Mouse (Mus musculus) MEL (cell line): ENCODE data around the gene Gabarapl2.

ENCODE experiments used
- BHLHE40 ChIP-seq: IDR thresholded peaks from 2 replicates; pipeline ENCODE4 v1.6.1; 2012; ENCODE audit warnings: low read depth, mild to moderate bottlenecking, inconsistent platforms, low read length, improper control_type of control experiment, borderline replicate concordance
- CHD2 ChIP-seq: IDR thresholded peaks from 2 replicates; pipeline ENCODE4 v1.6.1; 2011; ENCODE audit warnings: low read length, improper control_type of control experiment
- CTCF ChIP-seq, 3 experiments: IDR thresholded peaks in 2 of 3; conservative IDR thresholded peaks in 1 of 3; 2 replicates each; pipeline ENCODE4 v1.5.1; 2011 to 2012; ENCODE audit warnings: low read length in 3 of 3, low read depth in 2 of 3, mild to moderate bottlenecking in 2 of 3, improper control_type of control experiment in 1 of 3, inconsistent platforms in 1 of 3, mixed read lengths in 1 of 3, moderate library complexity in 1 of 3; ENCODE audit not compliant: control insufficient read depth in 1 of 3, insufficient read depth in 1 of 3, poor library complexity in 1 of 3, severe bottlenecking in 1 of 3
- E2F4 ChIP-seq: IDR thresholded peaks from 2 replicates; pipeline ENCODE4 v1.6.1; 2011; ENCODE audit warnings: low read depth, low read length, improper control_type of control experiment, borderline replicate concordance
- EP300 ChIP-seq, 2 experiments: IDR thresholded peaks; 2 replicates each; pipeline ENCODE4 v1.6.1; 2011; ENCODE audit warnings: improper control_type of control experiment in 2 of 2, low read length in 2 of 2, low read depth in 1 of 2, mild to moderate bottlenecking in 1 of 2
- GABPA ChIP-seq: IDR thresholded peaks from 2 replicates; pipeline ENCODE4 v1.6.1; 2012; ENCODE audit warnings: low read depth, mild to moderate bottlenecking, inconsistent platforms, low read length, improper control_type of control experiment, moderate library complexity
- JUND ChIP-seq: IDR thresholded peaks from 2 replicates; pipeline ENCODE4 v1.6.1; 2011; ENCODE audit warnings: low read depth, mild to moderate bottlenecking, improper control_type of control experiment, low read length
- KAT2A ChIP-seq: conservative IDR thresholded peaks from 2 replicates; pipeline ENCODE4 v1.6.1; 2012; ENCODE audit warnings: low read depth, low read length, improper control_type of control experiment, inconsistent platforms
- MAX ChIP-seq: IDR thresholded peaks from 2 replicates; pipeline ENCODE4 v1.6.1; 2011; ENCODE audit warnings: low read length, improper control_type of control experiment
- MYC ChIP-seq: IDR thresholded peaks from 2 replicates; pipeline ENCODE4 v1.6.1; 2011; ENCODE audit warnings: low read depth, mild to moderate bottlenecking, low read length, improper control_type of control experiment, moderate library complexity
- POLR2A ChIP-seq, 2 experiments: IDR thresholded peaks; 2 replicates each; pipeline ENCODE4 v1.6.1; 2011 to 2012; ENCODE audit warnings: low read length in 2 of 2, mild to moderate bottlenecking in 2 of 2, control low read depth in 1 of 2, improper control_type of control experiment in 1 of 2, low read depth in 1 of 2, moderate library complexity in 1 of 2; ENCODE audit not compliant: control insufficient read depth in 1 of 2, insufficient read depth in 1 of 2, poor library complexity in 1 of 2
- POLR2AphosphoS2 ChIP-seq: IDR thresholded peaks from 2 replicates; pipeline ENCODE4 v1.6.1; 2011; ENCODE audit warnings: low read length, improper control_type of control experiment
- TCF12 ChIP-seq: IDR thresholded peaks from 2 replicates; pipeline ENCODE4 v1.6.1; 2014; ENCODE audit warnings: low read depth, mild to moderate bottlenecking, inconsistent platforms, low read length, improper control_type of control experiment, moderate library complexity
- ZC3H11A ChIP-seq: IDR thresholded peaks from 2 replicates; pipeline ENCODE4 v1.6.1; 2012; ENCODE audit warnings: low read depth, mild to moderate bottlenecking, inconsistent platforms, low read length, improper control_type of control experiment

GRCm38 (mm10) chr8:111951317-111951716 is 10.8 kb downstream of the Gabarapl2 start:
- TF ChIP-seq EP300 (IDR thresholded peaks at IDR 0.05; ENCODE audit: low read depth in 1 of 2, low read length in 2 of 2) (no peak), POLR2AphosphoS2 (no peak), CTCF (IDR thresholded peaks at IDR 0.05 in 2 of 3, conservative IDR thresholded peaks at IDR 0.05 in 1 of 3; ENCODE audit: control insufficient read depth in 1 of 3, insufficient read depth in 1 of 3, low read depth in 2 of 3, low read length in 3 of 3, poor library complexity in 1 of 3, severe bottlenecking in 1 of 3) (no peak), GABPA (no peak), MAX (no peak), ZC3H11A (no peak), KAT2A (no peak), E2F4 (no peak), CHD2 (no peak), BHLHE40 (no peak), JUND (no peak), POLR2A (IDR thresholded peaks at IDR 0.05; ENCODE audit: control insufficient read depth in 1 of 2, insufficient read depth in 1 of 2, low read depth in 1 of 2, low read length in 2 of 2, poor library complexity in 1 of 2) (no peak), TCF12 (no peak), MYC (no peak)
